ENCODE assay signal across 8 mouse cellular contexts in genomic region chr7:142284615-142285080, GRCm38 (mm10). TPM values are rescaled to one million over a fixed set of nuclear protein-coding genes. Genes with fewer than 3 reads are reported as not detected.
DNase-seq lines count a peak whose midpoint lies in the region; ATAC-seq lines count a peak whose summit lies in the region.

No protein-coding gene starts in this region.

- peak; percentile 66 for ATAC-seq in erythroblast, adult 5-6 weeks (replicated peaks; ENCODE audit: low FRiP score, poor library complexity, severe bottlenecking)
- peak; percentile 64 for ATAC-seq in kidney, embryonic 15.5 days (replicated peaks; ENCODE audit: low FRiP score)
- peak; percentile 55; the same call in 1 of the 2 replicates for ATAC-seq in monocyte, adult 5-6 weeks (replicated peaks; ENCODE audit: insufficient number of reproducible peaks, low FRiP score, low TSS enrichment, poor library complexity, severe bottlenecking)

- no peaks in the 10 kb centered on the region for H3K9me3 ChIP-seq in heart, embryonic 10.5 days
- no peaks in the 10 kb centered on the region for H3K9me3 ChIP-seq in kidney, embryonic 15.5 days (replicated peaks)

- H3K36me3 ChIP-seq in heart, embryonic 10.5 days, result no peaks in the 10 kb centered on the region
- no peaks in the 10 kb centered on the region for H3K36me3 ChIP-seq in kidney, embryonic 15.5 days

- peak overlapping the region; percentile 68 for H3K9ac ChIP-seq in kidney, embryonic 15.5 days

- H3K4me1 ChIP-seq in heart, embryonic 10.5 days, result peaks cover 35% of the 10 kb centered on the region
- H3K4me1 ChIP-seq in kidney, embryonic 15.5 days, result peaks cover 48% of the 10 kb centered on the region

- peak overlapping the region; percentile 74 for H3K4me3 ChIP-seq in heart, embryonic 10.5 days
- H3K4me3 ChIP-seq in kidney, embryonic 15.5 days (replicated peaks), result peak overlapping the region; percentile 58

- peak; percentile 89 to 90 for DNase-seq in B cell, adult 2 months
- peak; percentile 96 for DNase-seq in brain, adult 2 months (ENCODE audit: low read depth, low spot score)
- DNase-seq in heart, embryonic 10.5 days (ENCODE audit: low spot score), result peak; percentile 94
- peak; percentile 87 for DNase-seq in liver
- peak; percentile 83 to 94 for DNase-seq in spleen, postnatal 4 days (ENCODE audit: low spot score in 2 of 2)

- peak overlapping the region; percentile 90 for H3K27ac ChIP-seq in heart, embryonic 10.5 days
- peak overlapping the region; percentile 96 for H3K27ac ChIP-seq in kidney, embryonic 15.5 days

- under 1% methylated on average over 19 of the region's 19 CpGs for WGBS in heart, embryonic 10.5 days
- under 1% methylated on average over 19 of the region's 19 CpGs for WGBS in kidney, embryonic 15.5 days

- peaks cover 10% of the 10 kb centered on the region; the same call in 1 of the 2 replicates for H3K27me3 ChIP-seq in heart, embryonic 10.5 days (ENCODE audit: insufficient read depth, poor library complexity, severe bottlenecking)
- H3K27me3 ChIP-seq in kidney, embryonic 15.5 days, result no peaks in the 10 kb centered on the region

- H3K4me2 ChIP-seq in kidney, embryonic 15.5 days, result peak overlapping the region; percentile 87

RNA-seq across cellular contexts. Expression of gene Gm4559, which starts 10.5 kb away (rescaled TPM):
- total RNA-seq in erythroblast, adult 5-6 weeks (2015; ENCODE audit: low replicate concordance), result not detected in 2 replicates
- total RNA-seq in erythroblast, adult 5-6 weeks (2017; ENCODE audit: low replicate concordance), result not detected in 2 replicates
- not detected in 2 replicates for polyA plus RNA-seq in heart, embryonic 10.5 days (2016; fragmentation: Nextera tagmentation; extraction: Ambion mirVana)
- not detected in 2 replicates for polyA plus RNA-seq in kidney, embryonic 15.5 days (2015; fragmentation: Nextera tagmentation; extraction: Ambion mirVana)
- total RNA-seq in monocyte, adult 5-6 weeks (2017), result not detected in 3 replicates

RNA-seq across cellular contexts. Expression of gene Krtap5-1, which starts 12.3 kb away (rescaled TPM):
- not detected in 2 replicates for total RNA-seq in erythroblast, adult 5-6 weeks (2015; ENCODE audit: low replicate concordance)
- not detected in 2 replicates for total RNA-seq in erythroblast, adult 5-6 weeks (2017; ENCODE audit: low replicate concordance)
- polyA plus RNA-seq in heart, embryonic 10.5 days (2016; fragmentation: Nextera tagmentation; extraction: Ambion mirVana), result not detected in 2 replicates
- not detected in 2 replicates for polyA plus RNA-seq in kidney, embryonic 15.5 days (2015; fragmentation: Nextera tagmentation; extraction: Ambion mirVana)
- not detected in 3 replicates for total RNA-seq in monocyte, adult 5-6 weeks (2017)

RNA-seq across cellular contexts. Expression of gene Krtap5-4, which starts 18.7 kb away (rescaled TPM):
- total RNA-seq in erythroblast, adult 5-6 weeks (2015; ENCODE audit: low replicate concordance), result not detected in 2 replicates
- not detected in 2 replicates for total RNA-seq in erythroblast, adult 5-6 weeks (2017; ENCODE audit: low replicate concordance)
- 0.34 TPM in 1 of 2 replicates, not detected in the other for polyA plus RNA-seq in heart, embryonic 10.5 days (2016; fragmentation: Nextera tagmentation; extraction: Ambion mirVana)
- not detected in 2 replicates for polyA plus RNA-seq in kidney, embryonic 15.5 days (2015; fragmentation: Nextera tagmentation; extraction: Ambion mirVana)
- total RNA-seq in monocyte, adult 5-6 weeks (2017), result not detected in 3 replicates

RNA-seq across cellular contexts. Expression of gene Gm2431, which starts 26.5 kb away (rescaled TPM):
- total RNA-seq in erythroblast, adult 5-6 weeks (2015; ENCODE audit: low replicate concordance), result not detected in 2 replicates
- not detected in 2 replicates for total RNA-seq in erythroblast, adult 5-6 weeks (2017; ENCODE audit: low replicate concordance)
- not detected in 2 replicates for polyA plus RNA-seq in heart, embryonic 10.5 days (2016; fragmentation: Nextera tagmentation; extraction: Ambion mirVana)
- not detected in 2 replicates for polyA plus RNA-seq in kidney, embryonic 15.5 days (2015; fragmentation: Nextera tagmentation; extraction: Ambion mirVana)
- not detected in 3 replicates for total RNA-seq in monocyte, adult 5-6 weeks (2017)

RNA-seq across cellular contexts. Expression of gene Gm40460, which starts 43.8 kb away (rescaled TPM):
- not detected in 2 replicates for total RNA-seq in erythroblast, adult 5-6 weeks (2015; ENCODE audit: low replicate concordance)
- total RNA-seq in erythroblast, adult 5-6 weeks (2017; ENCODE audit: low replicate concordance), result not detected in 2 replicates
- not detected in 2 replicates for polyA plus RNA-seq in heart, embryonic 10.5 days (2016; fragmentation: Nextera tagmentation; extraction: Ambion mirVana)
- polyA plus RNA-seq in kidney, embryonic 15.5 days (2015; fragmentation: Nextera tagmentation; extraction: Ambion mirVana), result not detected in 2 replicates
- total RNA-seq in monocyte, adult 5-6 weeks (2017), result not detected in 3 replicates

Comparison
In these comparisons a context has a peak if more than half of its experiments do, and no peak if none do; other contexts are left out.
1. Peak in every context shown above with its lines: DNase-seq, ATAC-seq, H3K4me3 ChIP-seq and H3K27ac ChIP-seq.